Mouse (Mus musculus): ENCODE results near the gene Gm14295. TPM values are rescaled to one million over a fixed set of nuclear protein-coding genes. Genes with fewer than 3 reads are reported as not detected.
"Not testable (repeated sequence)": the region's sequence is repeated elsewhere in the genome, so short reads cannot be mapped to it uniquely, and the experiment has no call there.

Gm14295 gene
- 16.5 and 20.6 TPM in 2 replicates for polyA plus RNA-seq (2014; fragmentation: Nextera tagmentation; extraction: Ambion mirVana)

GRCm38 (mm10) chr2:176798312-176798711, at the start of gene Gm14295:
Gene Gm14295 (plus strand): TSS chr2:176798612.
- H3K4me2 ChIP-seq (ENCODE audit: low read length): peak within 1 kb of the TSS; percentile 38
- not testable (repeated sequence) for H3K36me3 ChIP-seq (ENCODE audit: control insufficient read depth, insufficient read depth, low read length); ATAC-seq (ENCODE audit: insufficient number of reproducible peaks, insufficient read depth, low FRiP score, low read depth); H3K9me3 ChIP-seq (ENCODE audit: control insufficient read depth, low read length); H3K27ac ChIP-seq (replicated peaks in 1 of 2; ENCODE audit: control insufficient read depth in 1 of 2, insufficient read depth in 1 of 2, low read depth in 2 of 2, low read length in 2 of 2); H3K27me3 ChIP-seq (ENCODE audit: control insufficient read depth, insufficient read depth, low read length); H3K4me1 ChIP-seq (ENCODE audit: control insufficient read depth in 2 of 2, insufficient read depth in 2 of 2, low read length in 2 of 2)
- peak within 1 kb of the TSS; percentile 40 to 59 for H3K4me3 ChIP-seq (ENCODE audit: control insufficient read depth in 1 of 2, insufficient read depth in 1 of 2, low read depth in 1 of 2, low read length in 2 of 2)
- WGBS: no CpG with 5 or more reads among the region's 6 CpGs
- H3K9ac ChIP-seq (ENCODE audit: low read length): peak within 1 kb of the TSS; percentile 55; the same call in 1 of the 2 replicates

- not testable (repeated sequence) for ATAC-seq (ENCODE audit: insufficient number of reproducible peaks, insufficient read depth, low FRiP score, low read depth)
These were observed 373 bp downstream of the Gm14295 start for GRCm38 (mm10) chr2:176798785-176799184.

GRCm38 (mm10) chr2:176830840-176831239, 32.4 kb downstream of the Gm14295 start, which contains the start of gene Gm14408:
Gene Gm14408 (plus strand): TSS chr2:176831140.
- not testable (repeated sequence) for H3K4me3 ChIP-seq (ENCODE audit: control insufficient read depth in 1 of 2, insufficient read depth in 1 of 2, low read depth in 1 of 2, low read length in 2 of 2); ATAC-seq (ENCODE audit: insufficient number of reproducible peaks, insufficient read depth, low FRiP score, low read depth)
- WGBS: 64% methylated on average over 1 of the region's 3 CpGs

More at GRCm38 (mm10) chr2:176798785-176799184, 373 bp downstream of the Gm14295 start:
- Histone ChIP-seq H3K4me3 (ENCODE audit: control insufficient read depth in 1 of 2, insufficient read depth in 1 of 2, low read depth in 1 of 2, low read length in 2 of 2) (peak overlapping the region; percentile 40 to 59), H3K4me2 (ENCODE audit: low read length) (peak overlapping the region; percentile 38), H3K9ac (ENCODE audit: low read length) (peak overlapping the region; percentile 55; the same call in 1 of the 2 replicates)
- H3K27me3 ChIP-seq (ENCODE audit: control insufficient read depth, insufficient read depth, low read length); H3K27ac ChIP-seq (replicated peaks in 1 of 2; ENCODE audit: control insufficient read depth in 1 of 2, insufficient read depth in 1 of 2, low read depth in 2 of 2, low read length in 2 of 2); H3K36me3 ChIP-seq (ENCODE audit: control insufficient read depth, insufficient read depth, low read length); H3K9me3 ChIP-seq (ENCODE audit: control insufficient read depth, low read length); H3K4me1 ChIP-seq (ENCODE audit: control insufficient read depth in 2 of 2, insufficient read depth in 2 of 2, low read length in 2 of 2): not testable (repeated sequence)
- WGBS: 21% methylated on average over 14 of the region's 15 CpGs

More at GRCm38 (mm10) chr2:176830840-176831239, 32.4 kb downstream of the Gm14295 start, which contains the start of gene Gm14408:
- not testable (repeated sequence) for H3K4me2 ChIP-seq (ENCODE audit: low read length); H3K36me3 ChIP-seq (ENCODE audit: control insufficient read depth, insufficient read depth, low read length); H3K4me1 ChIP-seq (ENCODE audit: control insufficient read depth in 2 of 2, insufficient read depth in 2 of 2, low read length in 2 of 2); H3K27ac ChIP-seq (replicated peaks in 1 of 2; ENCODE audit: control insufficient read depth in 1 of 2, insufficient read depth in 1 of 2, low read depth in 2 of 2, low read length in 2 of 2); H3K9me3 ChIP-seq (ENCODE audit: control insufficient read depth, low read length); H3K27me3 ChIP-seq (ENCODE audit: control insufficient read depth, insufficient read depth, low read length); H3K9ac ChIP-seq (ENCODE audit: low read length)

Other genes with a start within 250 kb of the Gm14295 start
- gene Gm14308, start 162.3 kb upstream of the Gm14295 start, polyA plus RNA-seq (2014; fragmentation: Nextera tagmentation; extraction: Ambion mirVana): 13.5 and 19.5 TPM in 2 replicates
- 10.4 and 12.7 TPM in 2 replicates for gene Zfp973, start 128.1 kb upstream of the Gm14295 start, polyA plus RNA-seq (2014; fragmentation: Nextera tagmentation; extraction: Ambion mirVana)
- 23.7 and 26.9 TPM in 2 replicates for gene Gm14305, start 90.3 kb upstream of the Gm14295 start, polyA plus RNA-seq (2014; fragmentation: Nextera tagmentation; extraction: Ambion mirVana)
- not detected in 2 replicates for gene Gm14408, start 32.5 kb downstream of the Gm14295 start, polyA plus RNA-seq (2014; fragmentation: Nextera tagmentation; extraction: Ambion mirVana)
- 8.6 TPM in 2 replicates for gene Gm14296, start 129.2 kb downstream of the Gm14295 start, polyA plus RNA-seq (2014; fragmentation: Nextera tagmentation; extraction: Ambion mirVana)
- 13.3 and 15.3 TPM in 2 replicates for gene Gm14419, start 202.3 kb downstream of the Gm14295 start, polyA plus RNA-seq (2014; fragmentation: Nextera tagmentation; extraction: Ambion mirVana)